Mouse (Mus musculus) CH12.LX (cell line): Measurements from ENCODE around the gene Ccdc84. TPM values are rescaled to one million over a fixed set of nuclear protein-coding genes. Genes with fewer than 3 reads are reported as not detected.
"Not testable (repeated sequence)": the region's sequence is repeated elsewhere in the genome, so short reads cannot be mapped to it uniquely, and the experiment has no call there.

Source experiments
- DNase-seq: peaks from one replicate; pipeline ENCODE4 v3.0.0-alpha.2; 2013; ENCODE audit errors: extremely low read depth
- H3K27ac ChIP-seq: 2 replicates; pipeline ENCODE4 v1.5.1; 2012; ENCODE audit warnings: low read depth, mild to moderate bottlenecking, control low read depth, moderate library complexity; ENCODE audit not compliant: insufficient read depth
- H3K27me3 ChIP-seq: replicated peaks from 2 replicates; pipeline ENCODE3; 2012; ENCODE audit warnings: inconsistent platforms
- H3K36me3 ChIP-seq, 2 experiments: replicated peaks in 1 of 2; 2 replicates each; pipeline versions ENCODE3 to v1.6.1; 2012; ENCODE audit warnings: inconsistent platforms in 1 of 2, low read length in 1 of 2, mild to moderate bottlenecking in 1 of 2, mixed read lengths in 1 of 2, moderate library complexity in 1 of 2; ENCODE audit not compliant: control insufficient read depth in 1 of 2, insufficient read depth in 1 of 2
- H3K4me1 ChIP-seq, 2 experiments: 2 replicates each; pipeline ENCODE4 v1.6.1; 2012; ENCODE audit warnings: inconsistent platforms in 1 of 2, moderate library complexity in 1 of 2; ENCODE audit not compliant: insufficient read depth in 2 of 2, control insufficient read depth in 1 of 2
- H3K4me2 ChIP-seq: 2 replicates; pipeline ENCODE4 v1.6.1; 2012; ENCODE audit warnings: low read depth, mild to moderate bottlenecking, control low read depth; ENCODE audit not compliant: poor library complexity, insufficient read depth, severe bottlenecking
- H3K4me3 ChIP-seq, 3 experiments: fragments of 150-350 bp in 1 of 3; sonication (generic) in 1 of 3; replicated peaks in 1 of 3; 2 replicates each; pipeline versions ENCODE3 to v1.5.1; 2011 to 2012; ENCODE audit warnings: low read depth in 2 of 3, low read length in 2 of 3, mild to moderate bottlenecking in 2 of 3, moderate library complexity in 2 of 3, control low read depth in 1 of 3, improper control_type of control experiment in 1 of 3, inconsistent platforms in 1 of 3, mixed read lengths in 1 of 3; ENCODE audit not compliant: poor library complexity in 1 of 3
- H3K79me2 ChIP-seq: replicated peaks from 2 replicates; pipeline ENCODE4 v1.6.1; 2012; ENCODE audit warnings: mild to moderate bottlenecking, moderate library complexity; ENCODE audit not compliant: control insufficient read depth, poor library complexity, insufficient read depth, severe bottlenecking; ENCODE audit errors: extremely low read depth
- H3K9ac ChIP-seq: 2 replicates; pipeline ENCODE4 v1.6.1; 2012; ENCODE audit warnings: low read depth, mild to moderate bottlenecking, control low read depth, moderate library complexity; ENCODE audit not compliant: insufficient read depth
- H3K9me3 ChIP-seq: replicated peaks from 2 replicates; pipeline ENCODE3; 2012; ENCODE audit warnings: low read length, inconsistent platforms, mixed read lengths
- BHLHE40 ChIP-seq: IDR thresholded peaks from 2 replicates; pipeline ENCODE4 v1.6.1; 2011; ENCODE audit warnings: mild to moderate bottlenecking, low read depth, low read length, improper control_type of control experiment
- CHD1 ChIP-seq: IDR thresholded peaks from 2 replicates; pipeline ENCODE4 v1.6.1; 2012; ENCODE audit warnings: low read depth, low read length, improper control_type of control experiment, inconsistent platforms
- CTCF ChIP-seq, 2 experiments: IDR thresholded peaks in 1 of 2; conservative IDR thresholded peaks in 1 of 2; 2 replicates each; pipeline ENCODE4 v1.5.1; 2011 to 2012; ENCODE audit warnings: low read depth in 2 of 2, low read length in 2 of 2, improper control_type of control experiment in 1 of 2, inconsistent platforms in 1 of 2, mild to moderate bottlenecking in 1 of 2, moderate library complexity in 1 of 2
- E2F4 ChIP-seq: IDR thresholded peaks from 2 replicates; pipeline ENCODE4 v1.6.1; 2011; ENCODE audit warnings: low read depth, low read length, improper control_type of control experiment; ENCODE audit not compliant: insufficient replicate concordance
- EP300 ChIP-seq: IDR thresholded peaks from 2 replicates; pipeline ENCODE4 v1.6.1; 2011; ENCODE audit warnings: low read length, improper control_type of control experiment
- ETS1 ChIP-seq: conservative IDR thresholded peaks from 2 replicates; pipeline ENCODE4 v1.6.1; 2012; ENCODE audit warnings: low read depth, mild to moderate bottlenecking, inconsistent platforms, low read length, improper control_type of control experiment, moderate library complexity
- GABPA ChIP-seq: IDR thresholded peaks from 2 replicates; pipeline ENCODE4 v1.6.1; 2012; ENCODE audit warnings: low read depth, low read length, improper control_type of control experiment, inconsistent platforms; ENCODE audit not compliant: insufficient replicate concordance
- HCFC1 ChIP-seq: IDR thresholded peaks from 2 replicates; pipeline ENCODE4 v1.6.1; 2012; ENCODE audit warnings: low read depth, mild to moderate bottlenecking, inconsistent platforms, low read length, improper control_type of control experiment
- IRF4 ChIP-seq: IDR thresholded peaks from 2 replicates; pipeline ENCODE4 v1.6.1; 2014; ENCODE audit warnings: low read depth, mild to moderate bottlenecking, inconsistent platforms, low read length, improper control_type of control experiment
- JUND ChIP-seq: conservative IDR thresholded peaks from 2 replicates; pipeline ENCODE4 v1.6.1; 2011; ENCODE audit warnings: low read depth, low read length, improper control_type of control experiment
- MAFK ChIP-seq: IDR thresholded peaks from 2 replicates; pipeline ENCODE4 v1.6.1; 2011; ENCODE audit warnings: low read length, improper control_type of control experiment; ENCODE audit not compliant: insufficient replicate concordance
- MAX ChIP-seq: IDR thresholded peaks from 2 replicates; pipeline ENCODE4 v1.6.1; 2011; ENCODE audit warnings: low read length, improper control_type of control experiment
- MAZ ChIP-seq: IDR thresholded peaks from 2 replicates; pipeline ENCODE4 v1.6.1; 2012; ENCODE audit warnings: low read depth, mild to moderate bottlenecking, inconsistent platforms, low read length, improper control_type of control experiment, moderate library complexity
- MEF2A ChIP-seq: IDR thresholded peaks from 2 replicates; pipeline ENCODE4 v1.6.1; 2014; ENCODE audit warnings: low read depth, mild to moderate bottlenecking, inconsistent platforms, low read length, improper control_type of control experiment, borderline replicate concordance
- MXI1 ChIP-seq: IDR thresholded peaks from 2 replicates; pipeline ENCODE4 v1.6.1; 2011; ENCODE audit warnings: mild to moderate bottlenecking, low read depth, low read length, improper control_type of control experiment
- NELFE ChIP-seq: IDR thresholded peaks from 2 replicates; pipeline ENCODE4 v1.6.1; 2011; ENCODE audit warnings: low read depth, low read length, improper control_type of control experiment
- NRF1 ChIP-seq: IDR thresholded peaks from 2 replicates; pipeline ENCODE4 v1.6.1; 2014; ENCODE audit warnings: low read depth, mild to moderate bottlenecking, inconsistent platforms, low read length, improper control_type of control experiment, moderate library complexity
- PAX5 ChIP-seq: IDR thresholded peaks from 2 replicates; pipeline ENCODE4 v1.6.1; 2012; ENCODE audit warnings: low read length, inconsistent platforms, mixed read lengths
- POLR2A ChIP-seq: IDR thresholded peaks from 2 replicates; pipeline ENCODE4 v1.6.1; 2011; ENCODE audit warnings: low read depth, mild to moderate bottlenecking, improper control_type of control experiment, low read length
- POLR2AphosphoS2 ChIP-seq: IDR thresholded peaks from 2 replicates; pipeline ENCODE4 v1.6.1; 2011; ENCODE audit warnings: low read depth, low read length, improper control_type of control experiment
- RAD21 ChIP-seq: IDR thresholded peaks from 2 replicates; pipeline ENCODE4 v1.6.1; 2011; ENCODE audit warnings: low read depth, mild to moderate bottlenecking, low read length, improper control_type of control experiment, moderate library complexity
- SIN3A ChIP-seq: IDR thresholded peaks from 2 replicates; pipeline ENCODE4 v1.6.1; 2012; ENCODE audit warnings: low read length, improper control_type of control experiment, inconsistent platforms
- SMC3 ChIP-seq: IDR thresholded peaks from 2 replicates; pipeline ENCODE4 v1.6.1; 2011; ENCODE audit warnings: low read depth, low read length, improper control_type of control experiment
- TBP ChIP-seq: conservative IDR thresholded peaks from 2 replicates; pipeline ENCODE4 v1.6.1; 2011; ENCODE audit warnings: low read depth, low read length, improper control_type of control experiment
- TCF12 ChIP-seq: IDR thresholded peaks from 2 replicates; pipeline ENCODE4 v1.6.1; 2014; ENCODE audit warnings: low read depth, mild to moderate bottlenecking, inconsistent platforms, low read length, improper control_type of control experiment
- UBTF ChIP-seq: IDR thresholded peaks from 2 replicates; pipeline ENCODE4 v1.6.1; 2012; ENCODE audit warnings: low read depth, mild to moderate bottlenecking, inconsistent platforms, low read length, improper control_type of control experiment, moderate library complexity
- USF1 ChIP-seq: IDR thresholded peaks from 2 replicates; pipeline ENCODE4 v1.6.1; 2014; ENCODE audit warnings: low read depth, mild to moderate bottlenecking, inconsistent platforms, low read length, improper control_type of control experiment
- USF2 ChIP-seq: conservative IDR thresholded peaks from 2 replicates; pipeline ENCODE4 v1.6.1; 2011; ENCODE audit warnings: low read depth, low read length, improper control_type of control experiment
- ZC3H11A ChIP-seq: IDR thresholded peaks from 2 replicates; pipeline ENCODE4 v1.6.1; 2012; ENCODE audit warnings: low read depth, mild to moderate bottlenecking, inconsistent platforms, low read length, improper control_type of control experiment
- ZKSCAN1 ChIP-seq: IDR thresholded peaks from 2 replicates; pipeline ENCODE4 v1.6.1; 2012; ENCODE audit warnings: low read depth, inconsistent platforms, low read length, improper control_type of control experiment, borderline replicate concordance
- ZNF384 ChIP-seq: IDR thresholded peaks from 2 replicates; pipeline ENCODE4 v1.6.1; 2012; ENCODE audit warnings: low read depth, low read length, improper control_type of control experiment, inconsistent platforms
- dilution Hi-C: fragments of 300-500 bp; cut with MboI; formaldehyde crosslinking; loops from 2 replicates; pipeline ENCODE4 v1.14.3; 2020; ENCODE audit warnings: low sequenced_read_pairs; ENCODE audit not compliant: extremely low pct_unique_long_range_greater_than_20kb, extremely low pct_ligation_motif_present
- in situ Hi-C: fragments of 300-500 bp; cut with MboI; formaldehyde crosslinking; loops from 3 replicates; pipeline ENCODE4 v1.14.3; 2019; ENCODE audit warnings: low sequenced_read_pairs, low pct_ligation_motif_present, low pct_unique_long_range_greater_than_20kb, mixed read lengths
- polyA plus RNA-seq: library from polyadenylated mRNA; unstranded; fragments of >175 nt; gene quantifications from 2 replicates; pipeline ENCODE4 v1.2.1, GENCODE M21; 2012; ENCODE audit warnings: low read depth; ENCODE audit not compliant: insufficient read length
- total RNA-seq, 2 experiments: library from RNA; depleted of rRNA; stranded (reverse); fragments of 300-350 nt in 1 of 2; fragments of >200 nt in 1 of 2; gene quantifications; 2 replicates each; pipeline ENCODE4 v1.2.3; 2012 to 2014

The Ccdc84 gene
- total and polyA plus RNA-seq, 3 experiments: 18.3 to 25.4 (median 21.7) TPM

GRCm38 (mm10) chr9:44419730-44420129 lies 1.4 kb upstream of the Ccdc84 start:
- peaks cover 4 to 41% of the 10 kb centered on the region in 2 experiments; a peak in 3 of 4 replicates for H3K4me1 ChIP-seq
- TF ChIP-seq ZNF384: 0 out of 2 replicates have a peak, but pooled peaks have one; percentile 68
- 0 out of 2 replicates have a peak, but pooled peaks have one; percentile 66 for TF ChIP-seq MAFK
- TF ChIP-seq, all 38 proteins: peak for 2; not testable (repeated sequence) for 36
- H3K27ac ChIP-seq, H3K9me3 ChIP-seq, dilution Hi-C loops, H3K79me2 ChIP-seq, in situ Hi-C loops, DNase-seq, H3K27me3 ChIP-seq, H3K9ac ChIP-seq: not testable (repeated sequence)
- peak overlapping the region in 1 of 3 experiments; percentile 66 for H3K4me3 ChIP-seq
- peak overlapping the region; percentile 34; the same call in 1 of the 2 replicates for H3K4me2 ChIP-seq
- peaks cover 8 to 36% of the 10 kb centered on the region in 2 experiments for H3K36me3 ChIP-seq

- dilution Hi-C loops: no loop called here
- peak; percentile 84 for DNase-seq
- peak; percentile 76; the same call in 1 of the 2 replicates for TF ChIP-seq UBTF
- 0 out of 2 replicates have a peak, but pooled peaks have one; percentile 23 for TF ChIP-seq ETS1
- TF ChIP-seq MXI1: no peak
- TF ChIP-seq TBP: peak; percentile 38; the same call in 1 of the 2 replicates
- peak; percentile 77 for TF ChIP-seq SIN3A
- TF ChIP-seq NELFE: peak; percentile 89
- TF ChIP-seq GABPA: no peak; the same call in 1 of the 2 replicates
- no peak for TF ChIP-seq E2F4
- peak; percentile 78 for TF ChIP-seq POLR2A
- TF ChIP-seq JUND: no peak
- no peak for TF ChIP-seq MAFK
- no peak for TF ChIP-seq USF2
- TF ChIP-seq RAD21: no peak
- no peak; the same call in 1 of the 2 replicates for TF ChIP-seq USF1
- peak; percentile 86 for TF ChIP-seq NRF1
- TF ChIP-seq BHLHE40: 0 out of 2 replicates have a peak, but pooled peaks have one; percentile 38
- TF ChIP-seq POLR2AphosphoS2: peak; percentile 82; the same call in 1 of the 2 replicates
- TF ChIP-seq ZNF384: no peak
- TF ChIP-seq TCF12: peak; percentile 84
- 0 out of 2 replicates have a peak, but pooled peaks have one; percentile 35 for TF ChIP-seq CHD1
- peak; percentile 75 for TF ChIP-seq MAX
- peak; percentile 81 for TF ChIP-seq IRF4
- peak; percentile 83 for TF ChIP-seq HCFC1
- no peak for TF ChIP-seq ZC3H11A
- peak; percentile 14 to 67; a peak in 2 of 4 replicates for TF ChIP-seq CTCF (conservative IDR thresholded peaks at IDR 0.05 in 1 of 2, IDR thresholded peaks at IDR 0.05 in 1 of 2; ENCODE audit: low read depth in 2 of 2, low read length in 2 of 2)
- TF ChIP-seq PAX5: no peak
- TF ChIP-seq EP300: no peak
- no peak for TF ChIP-seq ZKSCAN1
- peak; percentile 99 for TF ChIP-seq MAZ
- TF ChIP-seq MEF2A: peak; percentile 66; the same call in 1 of the 2 replicates
- no peak for TF ChIP-seq SMC3
Measured at GRCm38 (mm10) chr9:44417892-44418363, 441 bp downstream of the Ccdc84 start.

More at GRCm38 (mm10) chr9:44417892-44418363, 441 bp downstream of the Ccdc84 start:
- Histone ChIP-seq H3K4me2 (peak overlapping the region; percentile 78; the same call in 1 of the 2 replicates), H3K9me3 (no peaks in the 10 kb centered on the region), H3K4me1 (peaks cover 4 to 38% of the 10 kb centered on the region in 2 experiments; a peak in 3 of 4 replicates), H3K9ac (peak overlapping the region; percentile 75), H3K27ac (peak overlapping the region; percentile 53; the same call in 1 of the 2 replicates), H3K79me2 (no peaks in the 10 kb centered on the region; the same call in 1 of the 2 replicates), H3K4me3 (peak overlapping the region; percentile 74 to 83 (median 79)), H3K27me3 (no peaks in the 10 kb centered on the region), H3K36me3 (peaks cover 18 to 42% of the 10 kb centered on the region in 2 experiments)
- in situ Hi-C loops: no loop called here
